Mouse (Mus musculus) frontal cortex, adult (tissue): ENCODE data around the gene Efna4.

Experiments
- ATAC-seq: cut with Nextera tagmentation; 2 replicates; pipeline ENCODE4 v1.9.2; 2017; ENCODE audit warnings: mild to moderate bottlenecking, moderate library complexity, mixed read lengths; ENCODE audit not compliant: low TSS enrichment

Efna4 gene

DNA sequence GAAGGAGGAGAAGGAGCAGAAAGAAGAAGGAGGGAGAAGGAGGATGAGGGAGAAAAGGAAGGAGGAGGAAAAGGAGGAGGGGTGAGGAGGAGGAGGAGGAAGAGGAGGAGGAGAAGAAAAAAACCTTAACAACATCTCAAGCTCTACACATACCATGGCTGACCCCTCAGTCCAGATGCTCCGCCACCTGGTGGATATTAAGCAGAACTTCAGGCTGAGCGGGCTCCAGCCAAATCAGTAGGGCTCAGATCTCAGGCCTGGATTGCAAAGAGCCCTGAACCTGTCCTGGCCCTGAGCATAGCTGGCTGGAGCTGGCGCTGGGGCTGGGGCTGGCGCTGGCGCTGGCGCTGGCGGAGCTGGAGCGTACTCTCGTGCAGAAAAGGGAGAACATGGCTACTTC is 29.7 kb downstream of the Efna4 start:
- peak; percentile 86 for ATAC-seq

DNA sequence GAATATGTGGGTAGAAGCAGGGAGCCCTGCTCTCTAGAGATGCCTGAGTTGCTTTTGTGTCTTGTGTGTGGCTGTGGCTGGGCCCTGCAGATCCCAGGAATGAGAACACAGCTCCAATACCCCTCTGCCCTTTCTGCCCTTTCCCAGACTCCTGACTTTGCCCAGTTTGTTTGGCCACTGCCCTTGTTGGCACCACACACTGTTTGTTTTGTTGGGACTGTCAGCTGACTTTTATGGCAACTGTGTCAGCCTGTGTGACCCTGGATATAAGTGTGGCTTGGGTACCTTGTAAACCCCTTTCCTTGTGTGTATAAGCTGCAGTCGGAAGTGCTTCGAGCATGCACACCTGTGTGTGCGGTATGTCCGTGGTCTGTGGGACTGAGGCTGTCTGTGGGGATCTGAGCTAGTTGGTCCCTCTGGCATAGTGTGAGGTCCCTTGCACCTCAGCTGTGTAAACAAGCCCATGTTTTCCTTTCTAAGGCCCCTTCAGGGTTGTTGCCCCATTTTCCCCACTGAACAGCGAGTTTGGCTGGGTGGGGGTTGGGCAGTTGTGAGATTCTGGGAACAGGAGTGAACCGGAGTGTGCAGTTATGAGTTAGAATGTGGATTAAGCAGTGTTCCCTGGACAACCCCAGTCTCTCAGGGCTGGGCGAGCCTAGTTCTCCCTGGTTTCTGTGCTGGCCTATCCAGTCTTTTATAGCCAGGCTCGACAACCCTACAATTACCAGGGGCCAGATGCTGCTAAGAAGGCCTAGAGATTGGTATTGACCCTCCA is 32.1 kb downstream of the Efna4 start:
- no peak for ATAC-seq

DNA sequence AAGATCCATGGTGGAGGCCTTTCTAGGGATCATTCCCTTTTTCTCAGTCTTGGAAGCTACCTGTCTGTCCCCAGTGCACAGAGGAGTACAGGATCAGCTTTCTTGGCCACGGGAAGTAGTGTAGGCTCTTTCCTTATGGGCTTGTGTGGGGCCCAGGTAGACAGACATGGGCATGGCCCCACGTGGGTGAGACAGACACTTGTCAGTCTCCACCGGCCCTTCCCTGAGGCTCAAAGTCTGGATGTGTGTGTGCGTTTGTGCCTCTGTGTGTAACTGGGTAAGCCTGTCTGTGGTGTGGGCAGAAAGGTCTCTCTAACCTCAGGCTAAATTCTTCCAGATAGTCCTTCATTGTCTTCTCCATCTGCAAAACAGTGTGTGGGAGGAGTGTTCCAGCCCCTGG is 32.7 kb downstream of the Efna4 start:
- no peak for ATAC-seq

DNA sequence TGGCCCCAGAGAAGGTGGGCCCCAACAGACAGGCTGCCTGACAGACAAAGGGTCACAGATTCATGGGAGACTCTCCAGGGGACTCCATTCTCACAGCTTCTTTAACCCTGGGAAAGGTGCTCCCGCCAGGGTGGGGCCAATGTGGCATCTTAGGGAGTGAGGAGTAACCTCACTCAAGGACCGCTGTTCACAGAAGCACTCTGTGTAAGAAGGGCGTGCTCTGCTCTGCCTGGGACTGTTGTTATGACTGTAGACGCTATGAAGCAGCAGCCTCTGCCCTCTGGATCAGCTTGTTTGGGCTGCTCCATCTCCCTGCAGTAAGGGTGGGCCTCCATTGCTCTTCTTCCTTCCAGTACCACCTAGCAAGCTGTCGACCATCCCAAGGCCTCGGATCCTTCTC is 33.4 kb downstream of the Efna4 start:
- ATAC-seq = no peak

DNA sequence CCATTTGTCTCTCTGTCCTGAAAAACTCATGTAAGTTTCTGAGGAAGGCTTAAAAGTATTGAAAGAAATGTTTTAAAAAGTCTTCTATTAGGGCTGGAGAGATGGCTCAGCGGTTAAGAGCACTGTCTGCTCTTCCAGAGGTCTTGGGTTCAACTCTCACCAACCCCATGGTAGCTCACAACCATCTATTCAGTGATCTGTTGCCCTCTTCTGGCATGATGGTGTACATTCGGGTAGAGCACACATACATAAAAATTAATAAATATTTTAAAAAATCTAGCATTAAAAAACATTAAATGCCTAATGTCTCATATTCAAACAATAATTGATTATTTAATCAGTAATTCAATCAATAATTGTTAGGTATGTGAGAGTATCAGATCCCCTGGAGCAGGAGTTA is 37.3 kb downstream of the Efna4 start:
- ATAC-seq = no peak

DNA sequence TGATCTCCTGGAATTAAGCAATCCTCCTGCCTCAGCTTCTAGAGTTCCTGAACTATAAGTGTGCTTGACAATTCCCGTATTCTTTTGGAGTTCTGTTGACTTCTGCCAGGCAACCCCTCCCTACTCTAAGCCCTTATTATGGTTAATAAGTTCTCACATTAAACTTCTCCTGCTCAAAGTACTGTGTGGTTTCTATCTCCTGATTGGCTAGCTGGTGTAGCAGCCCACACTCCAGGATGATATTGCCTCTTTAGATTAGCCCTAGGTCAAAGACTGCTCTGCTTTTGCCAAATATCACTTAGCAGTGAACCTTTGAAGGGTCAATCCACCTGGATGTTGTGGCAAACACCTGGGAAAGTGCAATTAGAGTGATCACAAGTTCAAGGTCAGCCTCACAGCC is 37.8 kb downstream of the Efna4 start:
- no peak for ATAC-seq

DNA sequence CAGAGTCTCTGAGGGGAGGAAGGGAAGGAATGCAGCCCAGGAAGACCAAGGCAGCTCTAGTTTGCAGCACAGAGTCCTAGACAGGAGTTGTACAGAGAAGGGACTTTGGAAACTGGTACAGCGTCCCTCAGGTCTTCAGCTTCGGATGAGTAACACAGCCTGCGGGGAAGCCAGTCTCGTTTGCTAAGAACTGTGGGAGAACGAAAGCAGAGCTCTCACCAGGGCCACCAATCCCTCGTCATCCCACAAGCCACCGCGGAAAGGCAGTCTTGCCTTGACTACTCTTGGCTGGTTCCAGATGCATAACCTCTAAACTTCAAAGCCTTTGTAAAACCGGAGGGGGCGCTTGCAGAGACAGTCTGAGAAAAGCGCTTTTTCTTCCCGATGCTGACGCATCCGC is 38.3 kb downstream of the Efna4 start:
- ATAC-seq = peak; percentile 72

DNA sequence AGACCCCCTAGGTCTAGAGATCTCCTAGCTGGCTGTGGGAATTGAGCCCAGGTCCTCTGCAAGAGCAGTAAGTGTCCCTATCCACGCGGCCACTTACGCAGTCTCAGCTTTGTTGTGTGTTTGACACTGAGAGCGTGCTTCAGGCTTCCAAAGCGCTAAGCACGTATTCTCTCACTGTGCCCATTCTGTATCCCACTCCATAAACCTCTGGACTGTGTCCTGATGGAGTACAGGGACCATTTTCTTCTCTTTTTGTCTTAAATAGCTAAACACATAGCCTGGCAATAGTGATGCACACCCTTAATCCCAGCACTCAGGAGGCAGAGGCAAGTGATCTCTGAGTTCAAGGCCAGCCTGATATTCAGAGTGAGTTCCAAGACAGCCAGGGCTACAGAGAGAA is 38.9 kb downstream of the Efna4 start:
- ATAC-seq = no peak

DNA sequence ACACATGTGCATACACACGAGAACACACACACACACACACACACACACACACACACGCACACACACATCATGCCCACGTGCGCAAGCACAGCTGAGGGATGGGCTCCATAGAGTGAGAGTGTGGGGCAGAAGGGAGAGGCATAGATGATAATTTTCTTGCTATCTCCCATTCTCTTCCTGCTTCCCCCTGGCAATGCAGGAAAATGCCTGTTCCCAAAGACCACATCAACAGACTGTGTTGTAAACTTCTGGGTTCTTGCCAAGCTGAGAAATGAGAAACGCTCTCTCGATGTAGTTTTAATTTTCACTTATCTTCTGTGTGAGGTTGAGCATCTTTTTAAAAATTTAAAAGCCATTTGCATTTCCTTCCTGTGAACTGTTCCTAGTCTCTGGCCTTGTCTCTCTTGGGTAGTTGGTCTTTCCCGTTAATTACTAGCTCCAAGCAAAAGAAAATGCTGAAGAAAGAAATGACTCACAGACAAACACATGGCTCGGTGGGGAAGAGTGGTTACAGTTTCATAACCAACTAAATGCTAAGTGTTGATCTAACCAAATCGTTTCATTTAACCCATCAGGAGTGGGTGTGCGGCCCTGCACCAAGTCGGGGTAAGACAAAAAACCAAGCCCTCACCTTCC is 40.9 kb downstream of the Efna4 start:
- peak; percentile 66; the same call in 1 of the 2 replicates for ATAC-seq

DNA sequence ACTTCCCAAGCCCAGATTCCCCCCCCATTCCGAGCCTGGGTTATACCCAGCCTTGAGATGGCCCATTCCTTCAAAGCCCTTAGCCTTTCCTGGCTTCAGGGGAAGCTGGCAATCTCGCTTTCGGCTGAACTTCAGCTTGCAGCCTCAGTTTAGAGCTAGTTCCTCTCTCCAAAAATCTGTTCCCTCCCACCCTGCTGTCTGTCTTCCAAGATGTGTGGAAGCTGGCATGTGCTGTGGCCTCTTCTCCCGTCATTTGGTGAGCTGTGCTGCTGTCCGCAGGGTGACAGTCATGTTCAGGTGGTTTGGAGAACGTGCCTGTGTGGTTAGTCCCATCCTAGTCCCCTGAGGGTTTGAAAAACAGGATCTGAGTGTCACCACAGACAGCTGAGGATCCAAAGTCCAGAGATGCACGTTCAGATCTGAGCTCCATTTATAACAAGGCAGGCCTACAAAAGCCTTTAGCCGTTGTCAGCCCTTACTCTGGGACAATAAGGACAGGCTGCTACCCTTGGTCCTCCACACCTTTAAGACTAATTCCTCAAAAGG is 42.1 kb downstream of the Efna4 start:
- ATAC-seq = 0 out of 2 replicates have a peak, but pooled peaks have one; percentile 12

DNA sequence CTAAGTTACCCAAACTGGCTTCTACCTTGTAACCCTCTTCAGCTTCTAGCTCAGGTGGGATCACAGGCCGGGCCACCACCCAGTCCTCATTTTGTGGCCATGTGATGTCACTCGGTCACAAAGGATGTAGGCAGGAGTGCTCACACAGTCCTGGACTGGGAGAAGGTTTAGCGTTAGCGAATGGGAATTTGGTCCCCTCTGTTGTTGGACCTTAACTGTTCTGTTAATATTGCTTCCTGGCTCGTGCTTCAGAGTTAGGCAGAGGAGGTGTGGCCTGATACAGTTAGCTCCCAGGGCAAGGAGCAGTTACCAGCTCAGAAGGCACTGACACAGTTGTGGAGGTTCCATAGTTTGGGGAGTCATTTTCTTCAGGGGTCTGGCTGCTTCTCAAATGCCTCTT is 43.6 kb downstream of the Efna4 start:
- no peak for ATAC-seq

DNA sequence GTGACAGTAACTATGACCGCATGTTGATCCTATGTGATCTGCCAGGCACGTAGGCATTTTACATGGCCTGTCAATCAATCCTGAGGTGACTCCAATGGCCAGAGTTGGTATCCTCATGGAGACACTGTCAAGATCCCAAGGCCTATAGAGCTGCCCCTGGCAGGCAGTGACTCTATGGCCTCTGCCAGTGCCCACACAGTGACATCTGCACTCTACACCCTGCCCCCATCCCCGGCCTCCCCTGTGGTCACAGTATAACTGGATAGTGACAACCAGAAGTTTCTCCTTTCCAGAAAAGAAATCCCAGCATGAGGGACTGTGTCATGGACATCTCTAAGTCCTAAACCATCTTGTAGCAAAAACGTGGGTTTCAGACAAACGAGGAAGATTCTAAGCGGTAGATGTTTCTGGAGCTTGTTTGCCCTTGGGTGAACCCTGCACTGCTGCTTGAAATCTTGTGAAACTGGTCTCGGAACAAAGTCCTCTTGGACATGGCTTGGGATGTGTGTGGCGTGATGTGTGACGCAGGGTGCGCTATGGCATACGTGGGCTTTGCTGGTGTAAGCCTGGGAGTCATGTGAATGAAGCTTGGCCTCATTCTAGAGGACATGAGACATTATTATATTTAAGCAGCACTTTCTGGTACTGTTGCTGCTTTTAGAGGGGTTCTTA is 44.4 kb downstream of the Efna4 start:
- ATAC-seq = no peak

DNA sequence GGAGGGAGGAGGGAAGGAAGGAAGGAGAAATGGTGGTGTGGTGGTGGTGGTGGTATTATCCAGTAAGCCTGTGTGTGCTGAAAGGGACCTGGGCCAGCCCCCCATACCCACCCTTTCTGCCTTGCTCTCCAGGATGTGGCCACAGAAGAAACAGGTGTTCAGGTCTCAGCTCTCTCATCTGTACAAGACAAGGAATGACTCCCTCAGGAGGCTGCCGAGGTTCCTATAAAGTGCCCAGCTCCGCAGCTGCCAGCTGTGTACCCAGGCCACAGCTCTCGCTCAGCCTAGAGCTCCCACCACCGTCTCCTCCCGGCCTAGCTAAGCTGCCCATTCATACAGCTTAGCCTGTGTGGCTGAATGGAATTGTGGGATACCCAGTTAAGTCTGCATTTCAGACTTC is 45.5 kb downstream of the Efna4 start:
- ATAC-seq = no peak

DNA sequence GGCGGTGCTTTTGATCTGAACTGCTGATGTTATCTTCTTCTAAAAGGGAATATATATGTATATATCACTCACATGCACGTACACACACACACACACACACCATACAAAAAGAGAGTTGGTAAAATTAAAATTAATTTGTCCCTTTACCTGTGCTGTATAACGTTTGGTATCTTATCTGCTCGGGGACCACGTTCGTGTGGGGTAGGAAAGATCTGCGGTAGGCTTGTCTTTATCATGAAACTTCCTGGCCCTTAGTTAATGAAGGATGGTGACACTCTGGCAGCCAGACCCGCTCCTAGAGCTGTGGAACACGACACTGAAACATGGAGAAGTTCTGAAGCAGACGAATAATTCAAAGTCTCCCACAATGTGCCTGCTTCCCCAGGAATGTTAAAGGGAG is 46.0 kb downstream of the Efna4 start:
- ATAC-seq = no peak

DNA sequence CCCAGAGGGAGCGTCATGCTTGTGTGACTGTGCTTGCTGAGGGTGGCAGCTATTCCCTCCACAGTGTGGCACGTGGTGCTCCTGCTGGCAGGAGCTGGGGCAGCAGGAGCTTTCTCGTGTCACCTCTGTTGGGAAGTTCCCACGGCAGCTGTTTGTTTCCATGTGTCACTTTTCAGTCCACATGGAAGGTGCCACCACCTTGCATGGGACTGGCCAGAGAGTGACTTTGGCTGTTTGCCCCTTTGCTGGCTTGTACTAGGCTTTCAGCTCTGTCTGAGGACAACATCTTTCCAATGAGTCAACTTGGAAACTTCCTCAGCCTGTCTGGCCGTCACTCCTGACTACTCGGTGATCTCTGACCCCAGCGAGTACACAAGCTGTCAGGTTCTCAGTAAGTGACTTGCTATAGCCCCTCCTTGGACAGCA is 49.3 kb downstream of the Efna4 start:
- peak; percentile 62; the same call in 1 of the 2 replicates for ATAC-seq

DNA sequence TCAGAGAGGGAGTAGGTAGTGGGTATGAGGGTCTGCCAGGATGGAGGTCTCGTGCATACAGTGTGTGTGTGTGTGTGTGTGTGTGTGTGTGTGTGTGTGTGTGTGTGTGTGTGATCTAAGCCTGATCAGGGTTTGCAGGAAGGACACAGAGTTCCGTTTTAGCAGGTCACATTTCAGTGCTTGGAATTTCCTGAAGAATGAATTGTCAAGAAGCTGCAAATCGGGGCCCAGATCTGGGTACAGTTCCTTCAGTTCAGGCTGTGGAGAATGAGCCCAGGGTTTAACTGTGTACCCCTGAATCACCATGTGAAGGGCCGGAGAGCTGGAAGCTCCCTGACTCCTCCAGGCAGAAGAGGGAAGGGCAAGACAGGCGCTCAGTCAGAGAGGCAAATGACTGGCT is 50.5 kb downstream of the Efna4 start:
- ATAC-seq = no peak

DNA sequence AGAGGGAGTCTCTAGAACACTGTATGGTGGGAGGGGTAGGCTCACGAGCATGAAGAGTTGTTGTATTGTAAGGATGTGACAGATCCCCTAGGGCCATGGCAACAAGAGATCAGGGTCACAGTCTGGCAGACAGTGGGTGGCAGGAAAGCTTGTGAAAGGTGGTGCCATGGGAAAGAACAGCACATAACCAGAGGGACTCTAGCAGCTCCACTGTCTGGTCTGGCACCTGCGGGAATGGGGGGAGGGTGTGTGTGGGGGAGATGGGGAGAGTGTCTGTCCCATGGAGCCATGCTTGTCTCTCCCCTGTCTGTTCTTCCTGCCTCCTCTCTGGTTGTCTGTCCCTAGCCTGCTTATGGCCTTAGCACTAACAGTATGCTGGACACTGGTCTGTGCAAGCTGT is 52.3 kb downstream of the Efna4 start:
- no peak for ATAC-seq

DNA sequence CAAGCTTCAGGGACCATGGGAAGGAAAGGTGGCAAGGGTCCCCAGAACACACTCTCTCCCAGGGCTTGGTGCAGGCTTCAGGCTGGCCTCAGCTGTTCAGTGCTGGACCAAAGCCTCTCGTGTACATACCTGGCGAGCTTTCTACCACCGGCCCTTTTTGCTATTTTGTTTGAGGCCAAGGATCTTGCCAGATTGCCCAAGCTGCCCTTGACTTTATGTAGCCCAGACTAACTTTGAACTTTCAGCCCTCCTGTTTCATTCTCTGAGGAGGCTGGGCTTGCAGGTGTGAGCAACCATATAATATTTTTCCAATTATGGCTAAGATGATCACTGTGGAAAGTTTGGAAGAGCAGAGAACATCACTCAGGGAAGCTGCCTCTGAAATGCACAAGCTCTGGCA is 53.6 kb downstream of the Efna4 start:
- no peak for ATAC-seq
